Mouse (Mus musculus) midbrain, embryonic 14.5 days (tissue): ENCODE measurements around the gene Cmklr1. TPM values are rescaled to one million over a fixed set of nuclear protein-coding genes. Genes with fewer than 3 reads are reported as not detected.

Source experiments
- ATAC-seq: fragments of 200-750 bp; cut with Nextera tagmentation; 2 replicates; pipeline ENCODE4 v1.8.0; 2017; ENCODE audit warnings: moderate number of reproducible peaks, moderate library complexity; ENCODE audit not compliant: low FRiP score, low TSS enrichment
- DNase-seq: peaks from one replicate; pipeline ENCODE4 v3.0.0-alpha.2; 2015
- H3K27ac ChIP-seq: fragments of 300-500 bp; sonication (generic); replicated peaks from 2 replicates; pipeline ENCODE4 v1.5.1; 2014; ENCODE audit warnings: mild to moderate bottlenecking, low read depth, low read length, moderate library complexity
- H3K27me3 ChIP-seq: fragments of 300-500 bp; sonication (generic); 2 replicates; pipeline ENCODE4 v1.6.1; 2014; ENCODE audit warnings: low read length, control low read depth, mixed read lengths; ENCODE audit not compliant: control insufficient read depth, insufficient read depth
- H3K36me3 ChIP-seq: fragments of 300-500 bp; sonication (generic); 2 replicates; pipeline ENCODE4 v1.6.1; 2014; ENCODE audit warnings: low read length, control low read depth; ENCODE audit not compliant: control insufficient read depth, insufficient read depth
- H3K4me1 ChIP-seq: fragments of 300-500 bp; sonication (generic); 2 replicates; pipeline ENCODE4 v1.6.1; 2014; ENCODE audit warnings: mild to moderate bottlenecking, antibody characterized with exemption, low read length, control low read depth; ENCODE audit not compliant: control insufficient read depth, insufficient read depth
- H3K4me2 ChIP-seq: fragments of 300-500 bp; sonication (generic); 2 replicates; pipeline ENCODE4 v1.6.1; 2014; ENCODE audit warnings: mild to moderate bottlenecking, low read length, moderate library complexity
- H3K4me3 ChIP-seq: fragments of 300-500 bp; sonication (generic); replicated peaks from 2 replicates; pipeline ENCODE4 v1.5.1; 2014; ENCODE audit warnings: low read depth, low read length
- H3K9ac ChIP-seq: fragments of 300-500 bp; sonication (generic); replicated peaks from 2 replicates; pipeline ENCODE4 v1.6.1; 2014; ENCODE audit warnings: mild to moderate bottlenecking, low read length, moderate library complexity
- H3K9me3 ChIP-seq: fragments of 300-500 bp; sonication (generic); 2 replicates; pipeline ENCODE4 v1.6.1; 2016; ENCODE audit warnings: low read length, control low read depth, mixed read lengths; ENCODE audit not compliant: control insufficient read depth
- WGBS: fragments of 180-500 bp; shearing (Covaris S2); extraction: QIAGEN DNeasy Blood & Tissue Kit; methylation state at CpG from one replicate; pipeline ENCODE4 v1.1.7; 2014; 5-methylcytosine and 5-hydroxymethylcytosine counted together
- polyA plus RNA-seq: library from polyadenylated mRNA; unstranded; fragments of >200 nt; fragmentation: Nextera tagmentation; extraction: Ambion mirVana; gene quantifications from 2 replicates; pipeline ENCODE4 v1.2.1, GENCODE M21; 2014

Cmklr1 gene
- polyA plus RNA-seq, 1 experiment from 2014 or later: 2.1 TPM

DNA sequence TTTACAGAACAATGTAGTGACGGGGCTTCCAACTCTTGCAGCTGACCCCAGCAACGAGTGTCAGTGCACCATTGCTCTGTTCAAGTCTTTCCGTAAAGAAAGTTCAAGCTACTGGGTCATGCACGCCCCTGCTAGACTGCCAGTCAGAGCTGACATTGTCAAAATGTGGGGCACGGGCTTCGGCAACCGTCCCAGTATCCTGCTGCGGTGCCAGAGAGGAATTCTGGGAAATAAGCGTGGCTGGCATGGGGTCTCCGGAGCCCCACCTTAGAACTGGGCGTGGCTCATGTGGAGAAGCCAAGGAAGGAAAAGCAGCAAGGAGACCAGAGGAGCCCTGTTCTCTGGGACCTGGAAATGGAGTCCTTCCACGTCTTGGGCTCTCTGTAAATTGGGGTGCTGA lies 84.4 kb downstream of the Cmklr1 start:
- H3K36me3 ChIP-seq: no peaks in the 10 kb centered on the region
- H3K9ac ChIP-seq: no peak overlapping the region
- no peaks in the 10 kb centered on the region for H3K4me1 ChIP-seq
- H3K4me3 ChIP-seq: no peak overlapping the region
- no peak overlapping the region for H3K4me2 ChIP-seq
- H3K27me3 ChIP-seq: no peaks in the 10 kb centered on the region
- ATAC-seq (no peak), DNase-seq (no peak)
- no peaks in the 10 kb centered on the region for H3K9me3 ChIP-seq
- 74% methylated on average over 12 of the region's 12 CpGs for WGBS
- H3K27ac ChIP-seq: no peak overlapping the region

DNA sequence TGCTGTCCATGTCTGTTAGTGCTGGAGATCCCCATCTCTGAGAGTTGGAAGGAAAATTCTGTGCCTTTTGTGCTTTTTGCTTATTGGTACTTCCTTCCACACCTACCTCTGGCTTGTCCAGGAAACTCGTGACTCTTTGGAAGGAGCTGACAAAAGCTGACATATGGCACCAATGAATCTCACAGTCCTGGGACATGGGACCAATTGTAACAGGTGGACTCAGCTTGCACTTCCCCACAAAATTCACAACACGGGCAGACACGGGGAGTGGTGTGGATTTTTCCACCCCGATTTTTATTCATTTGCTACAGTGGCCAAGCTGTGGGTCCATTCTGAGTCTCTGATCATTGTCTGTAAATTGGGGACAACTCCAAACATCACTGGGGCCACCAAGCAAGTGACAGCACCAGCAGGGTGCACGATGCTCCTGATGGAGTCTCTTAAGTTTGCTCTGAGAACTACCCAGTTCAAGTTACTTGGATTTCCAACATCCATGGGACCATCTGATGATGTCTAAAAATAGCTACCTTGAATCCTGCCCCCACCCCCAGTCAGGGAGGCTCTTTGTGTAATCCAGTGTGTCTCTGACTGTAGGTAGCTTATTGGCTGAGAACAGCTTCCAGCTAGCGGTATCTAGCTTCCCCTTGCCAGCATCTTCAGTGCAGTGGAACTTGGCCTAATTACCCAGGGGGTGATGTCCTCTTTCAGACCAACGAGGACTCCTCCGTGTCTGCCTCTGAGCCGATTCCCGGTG lies 84.9 kb downstream of the Cmklr1 start:
- WGBS: 75% methylated on average over 10 of the region's 10 CpGs

DNA sequence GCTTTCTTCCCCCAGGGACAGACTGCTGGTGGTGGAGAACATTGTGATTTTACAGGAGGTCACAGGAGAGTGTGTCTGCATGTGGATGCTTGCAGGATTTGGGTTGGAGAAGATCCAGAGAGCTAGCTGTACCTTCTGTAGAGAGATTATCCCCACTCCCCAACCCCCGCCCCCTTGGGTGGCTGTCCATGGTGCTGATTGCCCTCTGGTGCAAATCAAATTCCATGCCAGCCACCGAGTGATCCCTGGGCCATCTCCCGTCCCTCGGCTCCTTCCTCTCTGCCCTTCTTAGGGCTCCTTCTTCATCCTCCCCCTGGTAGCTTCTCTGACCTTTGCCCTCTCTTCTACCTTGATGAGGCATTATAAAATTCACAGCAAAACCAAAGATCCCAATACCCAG lies 85.8 kb downstream of the Cmklr1 start:
- no peak overlapping the region for H3K4me2 ChIP-seq
- ATAC-seq (no peak), DNase-seq (no peak)
- WGBS: 39% methylated on average over 4 of the region's 4 CpGs
- H3K36me3 ChIP-seq: no peaks in the 10 kb centered on the region
- H3K9ac ChIP-seq: no peak overlapping the region
- H3K4me1 ChIP-seq: no peaks in the 10 kb centered on the region
- H3K27ac ChIP-seq: no peak overlapping the region
- H3K9me3 ChIP-seq: no peaks in the 10 kb centered on the region
- H3K27me3 ChIP-seq: no peaks in the 10 kb centered on the region
- no peak overlapping the region for H3K4me3 ChIP-seq

More for the DNA sequence above, 84.9 kb downstream of the Cmklr1 start:
- no peak for DNase-seq
- no peak overlapping the region for H3K9ac ChIP-seq
- H3K4me2 ChIP-seq: no peak overlapping the region
- no peaks in the 10 kb centered on the region for H3K9me3 ChIP-seq
- no peaks in the 10 kb centered on the region for H3K4me1 ChIP-seq
- H3K4me3 ChIP-seq: no peak overlapping the region
- H3K36me3 ChIP-seq: no peaks in the 10 kb centered on the region
- no peak for ATAC-seq
- H3K27me3 ChIP-seq: no peaks in the 10 kb centered on the region
- H3K27ac ChIP-seq: no peak overlapping the region

Other genes with a start within 250 kb of the Cmklr1 start
- 10.7 and 12.0 TPM in 2 replicates for gene Wscd2, start 160.1 kb downstream of the Cmklr1 start, polyA plus RNA-seq
- gene 1700069L16Rik, start 74.3 kb upstream of the Cmklr1 start, polyA plus RNA-seq: not detected in 2 replicates
- 6.7 TPM in 2 replicates for gene Ficd, start 85.4 kb upstream of the Cmklr1 start, polyA plus RNA-seq
- 36.4 and 40.1 TPM in 2 replicates for gene Sart3, start 122.1 kb upstream of the Cmklr1 start, polyA plus RNA-seq
- gene Iscu, start 122.3 kb upstream of the Cmklr1 start, polyA plus RNA-seq: 87.6 and 92.2 TPM in 2 replicates
- 1.00 and 3.2 TPM in 2 replicates for gene Tmem119, start 150.1 kb upstream of the Cmklr1 start, polyA plus RNA-seq
- gene Selplg, start 182.2 kb upstream of the Cmklr1 start, polyA plus RNA-seq: 1.1 and 2.6 TPM in 2 replicates